13 mouse cellular contexts compared by ENCODE assay signal in genomic region chr7:64266587-64266986, GRCm38 (mm10).
"Had no signal": no experiment of that assay in that cellular context is flagged by ENCODE, and none has a peak within 500 bp of the region (broad histone marks: within the 10 kb centered on the region; RNA-seq: fewer than 3 reads in every experiment).

No protein-coding gene starts in this region.

- H3K4me1 ChIP-seq: kidney, embryonic 15.5 days; liver, embryonic 13.5 days had no signal

- H3K4me3 ChIP-seq: kidney, embryonic 15.5 days; layer of hippocampus, adult 2 months; liver, embryonic 13.5 days; midbrain, embryonic 13.5 days had no signal

- H3K36me3 ChIP-seq: kidney, embryonic 15.5 days; liver, embryonic 13.5 days; midbrain, embryonic 13.5 days had no signal

- H3K4me2 ChIP-seq: kidney, embryonic 15.5 days; liver, embryonic 13.5 days; midbrain, embryonic 13.5 days had no signal

- H3K9me3 ChIP-seq: kidney, embryonic 15.5 days had no signal

- H3K27ac ChIP-seq: kidney, embryonic 15.5 days; layer of hippocampus, adult 2 months; liver, embryonic 13.5 days; macrophage; midbrain, embryonic 13.5 days had no signal

- H3K9ac ChIP-seq: kidney, embryonic 15.5 days; liver, embryonic 13.5 days; midbrain, embryonic 13.5 days had no signal

- ATAC-seq: midbrain, embryonic 13.5 days had no signal

- DNase-seq: kidney, adult 11 months; kidney, adult 8-10 months; kidney, postnatal 25 days; layer of hippocampus, adult 9-11 months; liver, embryonic 13.5 days; lung, adult 2 months; thymus, adult 2 months; thymus, postnatal 14 days; thymus, postnatal 4 days had no signal
